Mouse (Mus musculus) ES-E14 (cell line): ENCODE data around the gene Ppil4.

Experiments used
- HCFC1 ChIP-seq: IDR thresholded peaks from 2 replicates; pipeline ENCODE4 v1.6.1; 2012; ENCODE audit warnings: low read length, inconsistent platforms, borderline replicate concordance; ENCODE audit not compliant: insufficient read depth
- ZC3H11A ChIP-seq: IDR thresholded peaks from 2 replicates; pipeline ENCODE4 v1.6.1; 2012; ENCODE audit warnings: low read depth, mild to moderate bottlenecking, inconsistent platforms, low read length, borderline replicate concordance
- ZNF384 ChIP-seq: IDR thresholded peaks from 2 replicates; pipeline ENCODE4 v1.6.1; 2012; ENCODE audit warnings: low read depth, low read length, inconsistent platforms

DNA sequence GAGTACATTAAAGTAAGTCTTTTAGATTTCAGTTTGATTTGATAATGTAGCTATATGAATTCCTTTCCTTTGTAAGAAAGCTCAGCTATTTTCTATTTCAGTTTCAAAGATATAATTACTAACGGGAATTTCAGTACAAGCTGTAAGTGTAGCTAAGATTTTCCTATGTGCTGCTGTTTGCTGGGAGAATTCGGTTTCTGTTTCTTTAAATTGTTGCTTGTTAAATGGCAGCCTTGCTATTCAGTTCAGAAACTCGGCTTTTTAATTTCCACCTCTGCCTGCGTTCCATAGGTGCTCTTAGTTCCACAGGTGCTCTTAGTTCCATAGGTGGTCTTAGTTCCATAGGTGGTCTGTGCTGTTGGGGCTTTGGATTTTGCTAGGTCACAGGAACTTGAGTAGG, 26.5 kb downstream of the Ppil4 start:
- TF ChIP-seq HCFC1: no peak
- no peak for TF ChIP-seq ZC3H11A
- TF ChIP-seq ZNF384: no peak
